Mouse (Mus musculus): ENCODE measurements at regions not wholly inside any gene's neighbourhood (a gene's known extent, or its start where the extent isn't known, plus 50 kb on each side); places are given as distances from the start of the nearest gene placed in this dataset.

GRCm38 (mm10) chr15:22280919-22281318, 267.9 kb upstream of the Cdh18 start:
- no peak for TF ChIP-seq CTCF (conservative IDR thresholded peaks at IDR 0.05)
- DNase-seq (ENCODE audit: low spot score in 2 of 2), result no peak
- no peak overlapping the region for H3K4me3 ChIP-seq
- no peak overlapping the region for H3K27ac ChIP-seq

- Histone ChIP-seq H3K27ac (no peak overlapping the region), H3K4me3 (no peak overlapping the region)
- DNase-seq (ENCODE audit: low spot score in 2 of 2), result no peak
- no peak for TF ChIP-seq CTCF (conservative IDR thresholded peaks at IDR 0.05)
These were observed 237.8 kb upstream of the Cdh18 start for GRCm38 (mm10) chr15:22311016-22311415.

GRCm38 (mm10) chr15:22318992-22319391, 229.8 kb upstream of the Cdh18 start:
- Histone ChIP-seq H3K4me3 (no peak overlapping the region), H3K27ac (no peak overlapping the region)
- TF ChIP-seq CTCF (conservative IDR thresholded peaks at IDR 0.05), result no peak
- DNase-seq (ENCODE audit: low spot score in 2 of 2), result no peak

GRCm38 (mm10) chr15:22338941-22339340, 209.9 kb upstream of the Cdh18 start:
- no peak overlapping the region for H3K4me3 ChIP-seq
- TF ChIP-seq CTCF (conservative IDR thresholded peaks at IDR 0.05), result no peak
- DNase-seq (ENCODE audit: low spot score in 2 of 2), result no peak
- no peak overlapping the region for H3K27ac ChIP-seq

- no peak overlapping the region for H3K4me3 ChIP-seq
- no peak for TF ChIP-seq CTCF (conservative IDR thresholded peaks at IDR 0.05)
These were observed 204.5 kb upstream of the Cdh18 start for GRCm38 (mm10) chr15:22344321-22344720.

GRCm38 (mm10) chr15:22351502-22351901, 197.3 kb upstream of the Cdh18 start:
- no peak for DNase-seq (ENCODE audit: low spot score in 2 of 2)
- Histone ChIP-seq H3K27ac (no peak overlapping the region), H3K4me3 (no peak overlapping the region)
- TF ChIP-seq CTCF (conservative IDR thresholded peaks at IDR 0.05), result no peak

More at GRCm38 (mm10) chr15:22344321-22344720, 204.5 kb upstream of the Cdh18 start:
- no peak for DNase-seq (ENCODE audit: low spot score in 2 of 2)
- H3K27ac ChIP-seq, result no peak overlapping the region

Small RNA genes lying in the stretch of these regions (microRNA-seq; reads per million reads assigned to microRNA genes)
- 0 reads per million in 2 experiments for gene Gm27525
